Mouse (Mus musculus) embryonic facial prominence, embryonic 15.5 days (tissue): Measurements from ENCODE around the gene Kmt5a. TPM values are rescaled to one million over a fixed set of nuclear protein-coding genes. Genes with fewer than 3 reads are reported as not detected.

Experiments used
- ATAC-seq: fragments of 200-750 bp; cut with Nextera tagmentation; 2 replicates; pipeline ENCODE4 v1.8.0; 2017; ENCODE audit warnings: low read depth, moderate TSS enrichment; ENCODE audit not compliant: insufficient number of reproducible peaks, low FRiP score, low TSS enrichment
- H3K27ac ChIP-seq: fragments of 300-500 bp; sonication (generic); replicated peaks from 2 replicates; pipeline ENCODE4 v1.5.1; 2015; ENCODE audit warnings: mild to moderate bottlenecking, inconsistent platforms
- H3K27me3 ChIP-seq: fragments of 300-500 bp; sonication (generic); 2 replicates; pipeline ENCODE4 v1.6.1; 2015; ENCODE audit warnings: inconsistent platforms
- H3K36me3 ChIP-seq: fragments of 300-500 bp; sonication (generic); 2 replicates; pipeline ENCODE4 v1.6.1; 2015; ENCODE audit warnings: mild to moderate bottlenecking, inconsistent platforms
- H3K4me1 ChIP-seq: fragments of 300-500 bp; sonication (generic); 2 replicates; pipeline ENCODE4 v1.6.1; 2015; ENCODE audit warnings: inconsistent platforms
- H3K4me2 ChIP-seq: fragments of 300-500 bp; sonication (generic); replicated peaks from 2 replicates; pipeline ENCODE4 v1.6.1; 2015; ENCODE audit warnings: mild to moderate bottlenecking, inconsistent platforms
- H3K4me3 ChIP-seq: fragments of 300-500 bp; sonication (generic); replicated peaks from 2 replicates; pipeline ENCODE4 v1.5.1; 2015; ENCODE audit warnings: mild to moderate bottlenecking, inconsistent platforms
- H3K9ac ChIP-seq: fragments of 300-500 bp; sonication (generic); 2 replicates; pipeline ENCODE4 v1.6.1; 2015; ENCODE audit warnings: inconsistent platforms
- H3K9me3 ChIP-seq: fragments of 300-500 bp; sonication (generic); replicated peaks from 2 replicates; pipeline ENCODE4 v1.6.1; 2016; ENCODE audit warnings: inconsistent platforms
- WGBS: fragments of 180-500 bp; shearing (Covaris S2); methylation state at CpG from one replicate; pipeline ENCODE4 v1.1.7; 2015; 5-methylcytosine and 5-hydroxymethylcytosine counted together
- polyA plus RNA-seq: library from polyadenylated mRNA; unstranded; fragments of >200 nt; fragmentation: Nextera tagmentation; extraction: Ambion mirVana; gene quantifications from 2 replicates; pipeline ENCODE4 v1.2.1, GENCODE M21; 2015

Gene Kmt5a
- polyA plus RNA-seq, 1 experiment from 2014 or later = 71.2 TPM

DNA sequence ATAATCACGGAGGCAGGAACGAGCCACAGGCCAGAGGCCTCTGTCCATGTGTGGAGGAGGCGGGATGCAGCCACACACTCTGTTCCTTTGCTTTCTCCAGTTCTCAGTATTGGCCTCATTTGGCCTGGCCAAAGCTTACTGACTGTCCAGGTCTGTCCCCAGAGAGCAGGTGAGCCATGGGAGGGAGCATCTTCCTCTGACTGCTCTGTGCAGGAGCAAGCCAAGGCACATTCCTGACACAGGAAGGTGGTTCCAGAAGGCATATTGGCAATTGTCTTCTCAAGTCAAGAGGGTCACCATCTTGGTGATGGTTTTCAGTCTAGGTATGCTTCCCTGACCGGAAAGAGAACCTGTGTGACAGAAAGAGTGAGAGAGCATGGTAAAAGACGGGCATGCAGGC lies 23.7 kb downstream of the Kmt5a start:
- H3K9ac ChIP-seq = no peak overlapping the region
- H3K27me3 ChIP-seq = no peaks in the 10 kb centered on the region
- peaks cover 72% of the 10 kb centered on the region for H3K36me3 ChIP-seq
- H3K4me2 ChIP-seq = no peak overlapping the region
- no peak for ATAC-seq
- no peak overlapping the region for H3K4me3 ChIP-seq
- H3K4me1 ChIP-seq = no peaks in the 10 kb centered on the region
- no peak overlapping the region for H3K27ac ChIP-seq
- H3K9me3 ChIP-seq = no peaks in the 10 kb centered on the region
- 88% methylated on average over 5 of the region's 5 CpGs for WGBS

- no peak overlapping the region for H3K27ac ChIP-seq
- H3K4me1 ChIP-seq = no peaks in the 10 kb centered on the region
- H3K9me3 ChIP-seq = no peaks in the 10 kb centered on the region
- H3K27me3 ChIP-seq = no peaks in the 10 kb centered on the region
- no peak for ATAC-seq
- peaks cover 72% of the 10 kb centered on the region for H3K36me3 ChIP-seq
- no peak overlapping the region for H3K4me2 ChIP-seq
- no peak overlapping the region for H3K9ac ChIP-seq
- H3K4me3 ChIP-seq = no peak overlapping the region
Measured at GRCm38 (mm10) chr5:124464905-124465304, 25.2 kb downstream of the Kmt5a start.

GRCm38 (mm10) chr5:124467766-124468165 lies 28.0 kb downstream of the Kmt5a start:
- Histone ChIP-seq H3K4me3 (no peak overlapping the region), H3K9ac (no peak overlapping the region), H3K4me1 (no peaks in the 10 kb centered on the region), H3K36me3 (peaks cover 46% of the 10 kb centered on the region), H3K27me3 (no peaks in the 10 kb centered on the region), H3K27ac (no peak overlapping the region), H3K9me3 (no peaks in the 10 kb centered on the region), H3K4me2 (no peak overlapping the region)
- ATAC-seq = no peak
- WGBS = 76% methylated on average over 1 of the region's 1 CpGs

DNA sequence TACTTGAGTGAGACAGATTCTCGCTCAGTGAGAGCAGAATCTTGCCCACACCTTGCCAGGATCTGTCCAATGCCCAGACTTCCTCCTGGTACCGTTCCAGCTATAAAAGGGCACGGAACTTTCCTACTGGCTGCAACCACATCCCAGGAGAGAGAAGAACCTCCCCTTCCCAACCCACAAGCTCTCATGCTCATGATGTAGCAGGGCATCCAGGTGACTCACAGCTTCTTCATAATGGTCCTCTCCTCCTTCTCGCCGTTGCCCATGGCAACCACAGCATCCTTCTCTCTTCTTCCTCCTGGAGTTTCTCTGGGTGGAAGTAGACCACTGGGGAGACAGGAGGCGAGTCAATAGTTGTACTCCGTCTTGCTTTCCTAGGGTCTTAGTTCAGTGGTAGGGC lies 28.6 kb downstream of the Kmt5a start:
- WGBS = 91% methylated on average over 7 of the region's 7 CpGs
- H3K9me3 ChIP-seq = no peaks in the 10 kb centered on the region
- no peak overlapping the region for H3K27ac ChIP-seq
- no peak overlapping the region for H3K4me2 ChIP-seq
- H3K36me3 ChIP-seq = peaks cover 41% of the 10 kb centered on the region
- H3K9ac ChIP-seq = no peak overlapping the region
- no peaks in the 10 kb centered on the region for H3K27me3 ChIP-seq
- H3K4me3 ChIP-seq = no peak overlapping the region
- no peaks in the 10 kb centered on the region for H3K4me1 ChIP-seq
- no peak for ATAC-seq

DNA sequence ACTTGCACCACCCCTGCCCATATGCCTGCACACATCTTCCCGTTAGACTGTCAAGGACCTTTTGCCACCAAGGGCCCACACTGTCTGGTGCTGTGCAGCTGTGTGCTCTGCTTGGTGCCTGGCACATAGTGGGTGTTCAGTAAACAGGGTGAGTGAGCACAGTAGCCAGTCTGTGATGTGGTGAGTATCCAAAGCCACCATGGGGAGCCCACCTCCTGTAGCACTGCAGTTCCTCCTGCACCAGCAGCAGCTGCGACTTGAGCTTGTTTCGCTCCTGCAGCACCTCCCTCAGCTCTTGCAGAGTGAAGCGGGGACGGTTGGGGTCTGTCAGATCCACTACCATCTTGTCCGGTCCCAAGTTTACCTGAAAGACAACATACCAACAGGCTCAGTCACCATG lies 29.8 kb downstream of the Kmt5a start:
- no peak overlapping the region for H3K4me2 ChIP-seq
- ATAC-seq = no peak
- no peaks in the 10 kb centered on the region for H3K9me3 ChIP-seq
- 87% methylated on average over 6 of the region's 6 CpGs for WGBS
- H3K27ac ChIP-seq = no peak overlapping the region
- H3K27me3 ChIP-seq = no peaks in the 10 kb centered on the region
- no peak overlapping the region for H3K9ac ChIP-seq
- no peaks in the 10 kb centered on the region for H3K4me1 ChIP-seq
- H3K4me3 ChIP-seq = no peak overlapping the region
- peaks cover 37% of the 10 kb centered on the region for H3K36me3 ChIP-seq

- 77% methylated on average over 6 of the region's 6 CpGs for WGBS
- no peak overlapping the region for H3K9ac ChIP-seq
- H3K4me2 ChIP-seq = no peak overlapping the region
- H3K27ac ChIP-seq = no peak overlapping the region
- no peak for ATAC-seq
- no peak overlapping the region for H3K4me3 ChIP-seq
- no peaks in the 10 kb centered on the region for H3K9me3 ChIP-seq
- H3K4me1 ChIP-seq = peaks cover 4% of the 10 kb centered on the region; the same call in 1 of the 2 replicates
- H3K36me3 ChIP-seq = peaks cover 37% of the 10 kb centered on the region
- no peaks in the 10 kb centered on the region for H3K27me3 ChIP-seq
Measured at GRCm38 (mm10) chr5:124470591-124471171, 31.0 kb downstream of the Kmt5a start.

DNA sequence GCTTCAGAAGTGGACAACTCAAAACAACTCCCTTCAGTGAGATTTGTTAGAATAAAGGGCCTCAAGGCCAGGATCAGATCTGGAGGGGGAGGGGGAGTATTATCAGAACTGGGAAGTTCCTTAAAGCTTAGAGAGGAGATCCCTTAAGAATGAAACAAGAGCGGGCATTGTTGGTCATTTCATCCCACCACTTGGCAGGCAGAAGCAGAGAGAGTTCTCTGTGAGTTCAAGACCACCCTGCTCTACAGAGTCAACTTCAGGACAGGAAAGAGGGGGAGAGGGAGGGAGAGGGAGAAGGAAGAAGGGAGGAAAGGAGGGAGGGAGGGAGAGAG lies 39.1 kb downstream of the Kmt5a start:
- H3K27me3 ChIP-seq = no peaks in the 10 kb centered on the region
- no peak for ATAC-seq
- H3K36me3 ChIP-seq = no peaks in the 10 kb centered on the region
- H3K4me1 ChIP-seq = peaks cover 24% of the 10 kb centered on the region
- H3K27ac ChIP-seq = peak overlapping the region; percentile 84
- H3K4me3 ChIP-seq = peak overlapping the region; percentile 58; the same call in 1 of the 2 replicates
- H3K4me2 ChIP-seq = peak overlapping the region; percentile 76
- H3K9me3 ChIP-seq = no peaks in the 10 kb centered on the region
- no peak overlapping the region for H3K9ac ChIP-seq
- WGBS = 70% methylated on average over 1 of the region's 1 CpGs

DNA sequence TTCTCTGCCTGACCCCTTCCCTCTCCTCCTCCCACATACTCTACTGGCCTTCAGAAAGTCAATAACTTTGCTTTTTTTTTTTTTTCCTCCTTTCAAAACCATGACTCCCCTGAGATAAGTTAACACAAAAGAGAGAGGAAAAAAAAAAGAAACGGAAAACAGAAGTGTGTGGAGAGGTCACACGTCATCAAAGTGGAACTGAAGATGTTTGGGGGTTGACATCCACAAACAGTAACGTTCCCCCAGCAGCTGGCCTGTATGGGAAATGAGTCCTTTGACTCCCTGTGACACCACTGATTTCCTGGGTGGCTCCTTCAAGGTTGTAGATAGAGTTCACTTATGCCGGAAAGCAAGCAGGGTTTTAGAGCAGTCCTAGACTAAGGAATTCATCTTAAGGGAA lies 40.4 kb downstream of the Kmt5a start:
- Histone ChIP-seq H3K4me3 (no peak overlapping the region), H3K27me3 (no peaks in the 10 kb centered on the region), H3K36me3 (no peaks in the 10 kb centered on the region), H3K4me2 (no peak overlapping the region), H3K27ac (no peak overlapping the region), H3K9me3 (no peaks in the 10 kb centered on the region), H3K9ac (no peak overlapping the region), H3K4me1 (peaks cover 32% of the 10 kb centered on the region)
- 76% methylated on average over 4 of the region's 4 CpGs for WGBS
- no peak for ATAC-seq

- H3K27ac ChIP-seq = no peak overlapping the region
- no peak for ATAC-seq
- H3K27me3 ChIP-seq = no peaks in the 10 kb centered on the region
- no peak overlapping the region for H3K9ac ChIP-seq
- H3K4me3 ChIP-seq = no peak overlapping the region
- no peaks in the 10 kb centered on the region for H3K9me3 ChIP-seq
- WGBS = 93% methylated on average over 4 of the region's 4 CpGs
- peaks cover 24% of the 10 kb centered on the region for H3K4me1 ChIP-seq
- H3K4me2 ChIP-seq = no peak overlapping the region
- H3K36me3 ChIP-seq = no peaks in the 10 kb centered on the region
Measured at GRCm38 (mm10) chr5:124481714-124482113, 42.0 kb downstream of the Kmt5a start.

GRCm38 (mm10) chr5:124482436-124482965 lies 42.8 kb downstream of the Kmt5a start:
- Histone ChIP-seq H3K4me1 (peaks cover 18% of the 10 kb centered on the region), H3K9ac (peak overlapping the region; percentile 62), H3K4me3 (peak overlapping the region; percentile 63), H3K9me3 (no peaks in the 10 kb centered on the region), H3K4me2 (peak overlapping the region; percentile 62), H3K27me3 (no peaks in the 10 kb centered on the region), H3K36me3 (peaks cover 3% of the 10 kb centered on the region; the same call in 1 of the 2 replicates), H3K27ac (peak overlapping the region; percentile 99)
- WGBS = 2% methylated on average over 13 of the region's 13 CpGs
- no peak for ATAC-seq

DNA sequence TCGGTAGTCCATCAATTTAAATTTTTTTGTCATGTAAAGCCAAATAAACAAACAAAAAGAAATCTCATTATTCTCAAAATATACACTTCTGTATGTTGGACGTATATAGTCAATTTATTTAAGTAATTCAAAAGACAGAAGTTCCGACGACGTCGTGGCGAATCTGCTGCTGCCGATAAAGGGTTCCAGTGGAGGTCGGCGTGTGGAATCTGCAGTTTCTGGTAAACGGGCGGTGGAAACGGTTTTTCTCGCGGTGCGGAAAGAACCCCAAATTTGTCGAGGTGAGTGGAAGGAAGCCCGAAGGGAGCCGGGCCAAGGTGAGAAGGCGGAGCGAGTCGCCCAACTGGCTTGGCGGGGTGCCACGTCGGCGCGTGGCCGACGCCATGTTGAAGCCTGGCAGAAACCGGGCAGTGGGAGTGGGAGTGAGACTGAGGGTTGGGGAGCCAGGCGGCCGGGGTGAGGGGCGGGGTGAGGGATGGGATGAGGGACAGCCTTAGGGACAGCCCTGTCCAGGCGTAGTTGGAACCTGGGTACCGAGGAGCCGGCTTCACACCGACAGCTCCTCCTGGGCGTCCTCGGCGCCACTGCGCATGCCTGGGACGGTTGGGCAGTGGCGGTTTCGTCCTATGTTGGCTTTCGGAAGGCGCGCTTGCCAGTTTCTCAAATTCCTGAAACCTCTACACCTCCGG lies 43.4 kb downstream of the Kmt5a start, which contains the start of gene Snrnp35:
Snrnp35 (plus strand) TSS at position 169 of the 689 bp plus-strand sequence.
- ATAC-seq = peak; percentile 90
- H3K36me3 ChIP-seq = peaks cover 3% of the 10 kb centered on the region; the same call in 1 of the 2 replicates
- H3K4me1 ChIP-seq = peaks cover 16% of the 10 kb centered on the region
- no peaks in the 10 kb centered on the region for H3K27me3 ChIP-seq
- H3K4me2 ChIP-seq = peak within 1 kb of the TSS; percentile 62
- peak within 1 kb of the TSS; percentile 63 for H3K4me3 ChIP-seq
- WGBS = under 1% methylated on average over 48 of the region's 48 CpGs
- H3K9ac ChIP-seq = peak within 1 kb of the TSS; percentile 74
- H3K27ac ChIP-seq = peak within 1 kb of the TSS; percentile 99
- H3K9me3 ChIP-seq = no peaks in the 10 kb centered on the region
